ENCODE assay signal across 8 mouse cellular contexts in the genomic region with DNA sequence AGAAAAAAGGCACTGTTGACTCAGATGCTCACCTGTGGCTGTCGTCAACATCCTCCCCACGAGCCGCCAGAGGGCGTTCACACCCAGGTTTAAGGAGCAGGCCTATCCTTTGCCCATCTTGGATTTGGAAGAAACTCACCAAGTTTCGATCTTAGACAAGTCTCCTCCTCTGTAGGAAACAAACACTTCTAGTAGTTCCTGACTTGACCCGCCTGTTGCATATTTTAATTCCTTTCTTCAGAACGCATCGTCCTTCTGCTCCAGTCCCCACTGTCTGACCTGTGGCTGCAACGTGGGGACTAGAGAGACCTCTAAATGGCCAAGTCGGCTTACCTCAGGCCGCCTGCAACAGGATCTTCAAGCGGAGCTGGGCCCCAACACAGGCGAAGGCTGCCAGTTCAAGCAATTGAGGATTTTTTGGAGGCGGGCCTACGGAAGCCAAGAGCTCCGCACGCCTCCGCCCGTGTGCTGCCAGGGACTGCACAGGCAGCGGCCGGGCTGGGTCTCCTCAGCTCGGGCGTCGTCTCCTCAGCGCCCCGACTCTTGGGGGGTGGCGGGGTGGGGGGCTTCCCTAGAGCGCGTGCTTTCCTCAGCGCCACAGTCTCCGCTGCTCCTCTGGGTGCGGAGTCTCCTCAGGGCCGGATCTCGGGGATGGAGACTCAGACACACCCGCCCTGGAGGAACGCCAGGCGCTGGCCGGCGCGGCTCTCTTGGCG. TPM values are rescaled to one million over a fixed set of nuclear protein-coding genes. Genes with fewer than 3 reads are reported as not detected.
A peak's percentile ranks its signal among the peaks of the same experiment; 100 is the strongest.
DNase-seq lines count a peak whose midpoint lies in the region; ATAC-seq and TF ChIP-seq lines count a peak whose summit lies in the region.

No protein-coding gene starts in this region.

- peak; percentile 87 for ATAC-seq in forebrain, embryonic 13.5 days
- peak; percentile 58 for ATAC-seq in heart, postnatal 0 days (ENCODE audit: insufficient read depth, low read depth)
- ATAC-seq in liver, embryonic 14.5 days (ENCODE audit: insufficient read depth), result peak; percentile 75
- ATAC-seq in neural tube, embryonic 11.5 days (ENCODE audit: insufficient read depth, low FRiP score, low TSS enrichment), result peak; percentile 80
- peak; percentile 73 for ATAC-seq in stomach, postnatal 0 days (ENCODE audit: low FRiP score, low TSS enrichment)

- peak overlapping the region; percentile 77 for H3K4me3 ChIP-seq in forebrain, embryonic 13.5 days
- peak overlapping the region; percentile 57 for H3K4me3 ChIP-seq in heart, postnatal 0 days (ENCODE audit: low read depth, low read length)
- H3K4me3 ChIP-seq in liver, embryonic 14.5 days (ENCODE audit: insufficient read depth in 1 of 2, low read depth in 2 of 2, low read length in 2 of 2), result peak overlapping the region; percentile 61 to 67
- H3K4me3 ChIP-seq in neural tube, embryonic 11.5 days (ENCODE audit: low read depth, low read length), result peak overlapping the region; percentile 57
- H3K4me3 ChIP-seq in stomach, postnatal 0 days (ENCODE audit: low read depth, low read length), result peak overlapping the region; percentile 81

- peak; percentile 69 for TF ChIP-seq CTCF in heart, postnatal 0 days (IDR thresholded peaks at IDR 0.05; ENCODE audit: low read depth)
- peak; percentile 77 for TF ChIP-seq CTCF in liver, embryonic 14.5 days (IDR thresholded peaks at IDR 0.05; ENCODE audit: low read depth)
- peak; percentile 85 for TF ChIP-seq CTCF in stomach, postnatal 0 days (IDR thresholded peaks at IDR 0.05; ENCODE audit: low read depth)

- H3K36me3 ChIP-seq in forebrain, embryonic 13.5 days (ENCODE audit: poor library complexity, severe bottlenecking), result no peaks in the 10 kb centered on the region
- no peaks in the 10 kb centered on the region for H3K36me3 ChIP-seq in heart, postnatal 0 days (replicated peaks; ENCODE audit: control insufficient read depth, insufficient read depth, low read length)
- no peaks in the 10 kb centered on the region for H3K36me3 ChIP-seq in liver, embryonic 14.5 days (replicated peaks; ENCODE audit: control insufficient read depth, insufficient read depth, low read depth)
- no peaks in the 10 kb centered on the region for H3K36me3 ChIP-seq in neural tube, embryonic 11.5 days (ENCODE audit: control insufficient read depth, insufficient read depth, low read length)
- no peaks in the 10 kb centered on the region for H3K36me3 ChIP-seq in stomach, postnatal 0 days (ENCODE audit: control insufficient read depth, insufficient read depth, low read length)

- whole genome bisulfite sequencing in forebrain, embryonic 13.5 days, result under 1% methylated on average over 41 of the region's 41 CpGs
- WGBS in heart, postnatal 0 days, result under 1% methylated on average over 35 of the region's 41 CpGs
- under 1% methylated on average over 35 of the region's 41 CpGs for WGBS in liver, embryonic 14.5 days (ENCODE audit: insufficient replicate concordance)
- WGBS in neural tube, embryonic 11.5 days, result under 1% methylated on average over 41 of the region's 41 CpGs
- under 1% methylated on average over 41 of the region's 41 CpGs for WGBS in stomach, postnatal 0 days

- peak overlapping the region; percentile 85 for H3K9ac ChIP-seq in forebrain, embryonic 13.5 days
- peak overlapping the region; percentile 49 for H3K9ac ChIP-seq in heart, postnatal 0 days (replicated peaks; ENCODE audit: low read depth, low read length)
- peak overlapping the region; percentile 55 for H3K9ac ChIP-seq in liver, embryonic 14.5 days (replicated peaks)
- peak overlapping the region; percentile 70 for H3K9ac ChIP-seq in neural tube, embryonic 11.5 days (ENCODE audit: low read length)
- H3K9ac ChIP-seq in stomach, postnatal 0 days (ENCODE audit: low read length), result peak overlapping the region; percentile 82

- peak overlapping the region; percentile 91 for H3K27ac ChIP-seq in forebrain, embryonic 13.5 days
- H3K27ac ChIP-seq in heart, postnatal 0 days (ENCODE audit: low read depth), result peak overlapping the region; percentile 70
- no peak overlapping the region for H3K27ac ChIP-seq in liver, embryonic 14.5 days
- peak overlapping the region; percentile 61; the same call in 1 of the 2 replicates for H3K27ac ChIP-seq in neural tube, embryonic 11.5 days (ENCODE audit: low read depth, low read length)
- peak overlapping the region; percentile 95 for H3K27ac ChIP-seq in stomach, postnatal 0 days (replicated peaks)

- peak overlapping the region; percentile 80 for H3K4me2 ChIP-seq in forebrain, embryonic 13.5 days
- H3K4me2 ChIP-seq in heart, postnatal 0 days (ENCODE audit: low read depth, low read length), result peak overlapping the region; percentile 74
- H3K4me2 ChIP-seq in liver, embryonic 14.5 days (ENCODE audit: low read depth), result peak overlapping the region; percentile 68
- H3K4me2 ChIP-seq in neural tube, embryonic 11.5 days (ENCODE audit: low read depth), result peak overlapping the region; percentile 82
- H3K4me2 ChIP-seq in stomach, postnatal 0 days (replicated peaks; ENCODE audit: low read depth), result peak overlapping the region; percentile 78

- no peaks in the 10 kb centered on the region for H3K27me3 ChIP-seq in forebrain, embryonic 13.5 days
- 0 out of 2 replicates have a peak, but pooled peaks cover 3% of the 10 kb centered on the region for H3K27me3 ChIP-seq in heart, postnatal 0 days (ENCODE audit: control insufficient read depth, insufficient read depth, low read length)
- H3K27me3 ChIP-seq in liver, embryonic 14.5 days (ENCODE audit: control insufficient read depth, insufficient read depth, low read length), result no peaks in the 10 kb centered on the region
- no peaks in the 10 kb centered on the region for H3K27me3 ChIP-seq in neural tube, embryonic 11.5 days (ENCODE audit: control insufficient read depth, insufficient read depth, low read length)
- H3K27me3 ChIP-seq in stomach, postnatal 0 days (ENCODE audit: control insufficient read depth, insufficient read depth, low read length), result no peaks in the 10 kb centered on the region

- peak; percentile 92 for DNase-seq in ES-CJ7 (ENCODE audit: low read depth, low spot score)
- DNase-seq in c-Kit-positive CD71-positive TER-119-positive erythroid progenitor cells, embryonic 14.5 days (ENCODE audit: low spot score), result peak; percentile 61
- peak; percentile 38 for DNase-seq in heart, postnatal 0 days (ENCODE audit: low spot score)
- DNase-seq in kidney, postnatal 36 days, result peak; percentile 77 to 85
- peak; percentile 31 to 40 (median 31) for DNase-seq in liver, embryonic 14.5 days (ENCODE audit: low read depth in 3 of 3, low spot score in 3 of 3)
- peak; percentile 84 for DNase-seq in neural tube, embryonic 11.5 days (ENCODE audit: low spot score)
- peak; percentile 55 for DNase-seq in stomach, postnatal 0 days (ENCODE audit: low spot score)

- no peak for TF ChIP-seq EP300 in heart, postnatal 0 days (IDR thresholded peaks at IDR 0.05; ENCODE audit: low read depth)
- TF ChIP-seq EP300 in liver, embryonic 14.5 days (IDR thresholded peaks at IDR 0.05; ENCODE audit: low read depth), result no peak
- TF ChIP-seq EP300 in stomach, postnatal 0 days (optimal IDR thresholded peaks at IDR 0.05), result no peak

- H3K9me3 ChIP-seq in forebrain, embryonic 13.5 days (replicated peaks), result no peaks in the 10 kb centered on the region
- H3K9me3 ChIP-seq in heart, postnatal 0 days (replicated peaks; ENCODE audit: control insufficient read depth, low read length), result no peaks in the 10 kb centered on the region
- H3K9me3 ChIP-seq in liver, embryonic 14.5 days (ENCODE audit: control insufficient read depth, low read length), result no peaks in the 10 kb centered on the region
- no peaks in the 10 kb centered on the region for H3K9me3 ChIP-seq in neural tube, embryonic 11.5 days (ENCODE audit: control insufficient read depth, low read length)
- no peaks in the 10 kb centered on the region for H3K9me3 ChIP-seq in stomach, postnatal 0 days (ENCODE audit: control insufficient read depth, low read length)

- H3K4me1 ChIP-seq in forebrain, embryonic 13.5 days, result peaks cover 14% of the 10 kb centered on the region
- H3K4me1 ChIP-seq in heart, postnatal 0 days (ENCODE audit: control insufficient read depth, insufficient read depth), result 0 out of 2 replicates have a peak, but pooled peaks cover 3% of the 10 kb centered on the region
- H3K4me1 ChIP-seq in liver, embryonic 14.5 days (replicated peaks; ENCODE audit: control insufficient read depth in 2 of 2, insufficient read depth in 2 of 2, low read length in 1 of 2), result 0 out of 4 replicates have a peak, but pooled peaks cover 0 to 3% of the 10 kb centered on the region in 2 experiments
- H3K4me1 ChIP-seq in neural tube, embryonic 11.5 days (ENCODE audit: control insufficient read depth, insufficient read depth, low read length), result no peaks in the 10 kb centered on the region
- H3K4me1 ChIP-seq in stomach, postnatal 0 days (replicated peaks; ENCODE audit: control insufficient read depth, insufficient read depth), result no peaks in the 10 kb centered on the region

RNA-seq across cellular contexts. Expression of a gene that starts 0.5 kb away (rescaled TPM):
- polyA plus RNA-seq in forebrain, embryonic 13.5 days (2015; fragmentation: Nextera tagmentation; extraction: Ambion mirVana), result 5.8 and 7.5 TPM in 2 replicates
- 4.1 and 4.7 TPM in 2 replicates for total RNA-seq in heart, postnatal 0 days (2014; rRNA removed; ENCODE audit: low replicate concordance)
- 3.4 and 3.8 TPM in 2 replicates for polyA plus RNA-seq in heart, postnatal 0 days (2015; fragmentation: Nextera tagmentation; extraction: Ambion mirVana)
- 0.40 and 0.41 TPM in 2 replicates for polyA plus RNA-seq in liver, embryonic 14.5 days (2012; rRNA removed)
- polyA plus RNA-seq in liver, embryonic 14.5 days (2014; fragmentation: Nextera tagmentation; extraction: Ambion mirVana), result 0.44 and 0.53 TPM in 2 replicates
- polyA plus RNA-seq in neural tube, embryonic 11.5 days (2014; fragmentation: Nextera tagmentation; extraction: Ambion mirVana), result 9.6 and 9.8 TPM in 2 replicates
- polyA plus RNA-seq in stomach, postnatal 0 days (2015; fragmentation: Nextera tagmentation; extraction: Ambion mirVana), result 5.6 and 5.9 TPM in 2 replicates

Comparison
In these comparisons a context has a peak if more than half of its experiments do, and no peak if none do; other contexts are left out.
1. DNase-seq: peak in every context shown above with its lines; median percentile 92 in ES-CJ7; 84 in neural tube, embryonic 11.5 days; 81 in kidney, postnatal 36 days; 61 in c-Kit-positive CD71-positive TER-119-positive erythroid progenitor cells, embryonic 14.5 days; 55 in stomach, postnatal 0 days; 38 in heart, postnatal 0 days; 31 in liver, embryonic 14.5 days.